Mouse (Mus musculus) limb, embryonic 13.5 days (tissue): ENCODE results near the gene Pkd2l1. TPM values are rescaled to one million over a fixed set of nuclear protein-coding genes. Genes with fewer than 3 reads are reported as not detected.

Experiments used
- ATAC-seq: fragments of 200-750 bp; cut with Nextera tagmentation; 2 replicates; pipeline ENCODE4 v1.8.0; 2017; ENCODE audit warnings: low read depth, moderate number of reproducible peaks, moderate TSS enrichment; ENCODE audit not compliant: low FRiP score
- H3K27ac ChIP-seq: fragments of 300-500 bp; sonication (generic); 2 replicates; pipeline ENCODE4 v1.5.1; 2015; ENCODE audit warnings: inconsistent platforms, mild to moderate bottlenecking, moderate library complexity
- H3K27me3 ChIP-seq: fragments of 300-500 bp; sonication (generic); 2 replicates; pipeline ENCODE4 v1.6.1; 2015; ENCODE audit warnings: mild to moderate bottlenecking, inconsistent platforms
- H3K36me3 ChIP-seq: fragments of 300-500 bp; sonication (generic); 2 replicates; pipeline ENCODE4 v1.6.1; 2015; ENCODE audit warnings: inconsistent platforms, mild to moderate bottlenecking, moderate library complexity
- H3K4me1 ChIP-seq: fragments of 300-500 bp; sonication (generic); 2 replicates; pipeline ENCODE4 v1.6.1; 2015; ENCODE audit warnings: inconsistent platforms
- H3K4me2 ChIP-seq: fragments of 300-500 bp; sonication (generic); replicated peaks from 2 replicates; pipeline ENCODE4 v1.6.1; 2015; ENCODE audit warnings: inconsistent platforms, mild to moderate bottlenecking, moderate library complexity
- H3K4me3 ChIP-seq: fragments of 300-500 bp; sonication (generic); 2 replicates; pipeline ENCODE4 v1.5.1; 2015; ENCODE audit warnings: moderate library complexity, mild to moderate bottlenecking, inconsistent platforms
- H3K9ac ChIP-seq: fragments of 300-500 bp; sonication (generic); 2 replicates; pipeline ENCODE4 v1.6.1; 2015; ENCODE audit warnings: mild to moderate bottlenecking, inconsistent platforms
- H3K9me3 ChIP-seq: fragments of 300-500 bp; sonication (generic); 2 replicates; pipeline ENCODE4 v1.6.1; 2016; ENCODE audit warnings: inconsistent platforms
- WGBS: fragments of 180-500 bp; shearing (Covaris S2); methylation state at CpG from one replicate; pipeline ENCODE4 v1.1.7; 2015; 5-methylcytosine and 5-hydroxymethylcytosine counted together
- polyA plus RNA-seq: library from polyadenylated mRNA; unstranded; fragments of >200 nt; fragmentation: Nextera tagmentation; extraction: Ambion mirVana; gene quantifications from 2 replicates; pipeline ENCODE4 v1.2.1, GENCODE M21; 2015

Pkd2l1 gene
- polyA plus RNA-seq, 1 experiment from 2014 or later, result not detected

- no peak overlapping the region for H3K27ac ChIP-seq
- H3K36me3 ChIP-seq, result no peaks in the 10 kb centered on the region
- 85% methylated on average over 6 of the region's 6 CpGs for WGBS
- no peak overlapping the region for H3K4me3 ChIP-seq
- H3K4me2 ChIP-seq, result no peak overlapping the region
- H3K9ac ChIP-seq, result no peak overlapping the region
- H3K27me3 ChIP-seq, result no peaks in the 10 kb centered on the region
- H3K4me1 ChIP-seq, result no peaks in the 10 kb centered on the region
- ATAC-seq, result no peak
- H3K9me3 ChIP-seq, result no peaks in the 10 kb centered on the region
Observed at GRCm38 (mm10) chr19:44198494-44198893, 6.3 kb upstream of the Pkd2l1 start.

GRCm38 (mm10) chr19:44197053-44197852, 5.0 kb upstream of the Pkd2l1 start:
- H3K4me3 ChIP-seq, result no peak overlapping the region
- no peak overlapping the region for H3K9ac ChIP-seq
- ATAC-seq, result no peak
- H3K27me3 ChIP-seq, result no peaks in the 10 kb centered on the region
- H3K27ac ChIP-seq, result no peak overlapping the region
- no peaks in the 10 kb centered on the region for H3K4me1 ChIP-seq
- no peaks in the 10 kb centered on the region for H3K36me3 ChIP-seq
- H3K4me2 ChIP-seq, result no peak overlapping the region
- no peaks in the 10 kb centered on the region for H3K9me3 ChIP-seq
- 88% methylated on average over 10 of the region's 10 CpGs for WGBS

GRCm38 (mm10) chr19:44195138-44195537, 2.9 kb upstream of the Pkd2l1 start:
- H3K4me2 ChIP-seq, result no peak overlapping the region
- no peak overlapping the region for H3K4me3 ChIP-seq
- H3K4me1 ChIP-seq, result no peaks in the 10 kb centered on the region
- H3K36me3 ChIP-seq, result no peaks in the 10 kb centered on the region
- 20% methylated on average over 7 of the region's 7 CpGs for WGBS
- H3K9me3 ChIP-seq, result no peaks in the 10 kb centered on the region
- H3K27me3 ChIP-seq, result no peaks in the 10 kb centered on the region
- no peak for ATAC-seq
- H3K9ac ChIP-seq, result no peak overlapping the region
- no peak overlapping the region for H3K27ac ChIP-seq

GRCm38 (mm10) chr19:44193906-44194305, 1.7 kb upstream of the Pkd2l1 start:
- H3K4me1 ChIP-seq, result no peaks in the 10 kb centered on the region
- no peaks in the 10 kb centered on the region for H3K9me3 ChIP-seq
- H3K36me3 ChIP-seq, result no peaks in the 10 kb centered on the region
- no peak overlapping the region for H3K27ac ChIP-seq
- 86% methylated on average over 7 of the region's 7 CpGs for whole genome bisulfite sequencing
- no peak overlapping the region for H3K4me3 ChIP-seq
- no peak for ATAC-seq
- H3K4me2 ChIP-seq, result no peak overlapping the region
- no peaks in the 10 kb centered on the region for H3K27me3 ChIP-seq
- no peak overlapping the region for H3K9ac ChIP-seq

- H3K4me2 ChIP-seq, result no peak overlapping the region
- H3K27me3 ChIP-seq, result no peaks in the 10 kb centered on the region
- H3K4me1 ChIP-seq, result no peaks in the 10 kb centered on the region
- no peak overlapping the region for H3K9ac ChIP-seq
- no peaks in the 10 kb centered on the region for H3K36me3 ChIP-seq
- H3K27ac ChIP-seq, result no peak overlapping the region
- WGBS, result 77% methylated on average over 4 of the region's 4 CpGs
- no peaks in the 10 kb centered on the region for H3K9me3 ChIP-seq
- H3K4me3 ChIP-seq, result no peak overlapping the region
- ATAC-seq, result no peak
Observed at GRCm38 (mm10) chr19:44189056-44189455, 3.2 kb downstream of the Pkd2l1 start.

- Histone ChIP-seq H3K9me3 (no peaks in the 10 kb centered on the region), H3K4me1 (no peaks in the 10 kb centered on the region), H3K9ac (no peak overlapping the region), H3K36me3 (no peaks in the 10 kb centered on the region), H3K27me3 (no peaks in the 10 kb centered on the region), H3K27ac (no peak overlapping the region), H3K4me3 (no peak overlapping the region), H3K4me2 (no peak overlapping the region)
- 65% methylated on average over 3 of the region's 3 CpGs for WGBS
- ATAC-seq, result no peak
Observed at GRCm38 (mm10) chr19:44183968-44184367, 8.3 kb downstream of the Pkd2l1 start.

GRCm38 (mm10) chr19:44180502-44180901, 11.7 kb downstream of the Pkd2l1 start:
- Histone ChIP-seq H3K4me1 (no peaks in the 10 kb centered on the region), H3K4me2 (no peak overlapping the region), H3K36me3 (no peaks in the 10 kb centered on the region), H3K4me3 (no peak overlapping the region), H3K27me3 (no peaks in the 10 kb centered on the region), H3K9me3 (peaks cover 7% of the 10 kb centered on the region; the same call in 1 of the 2 replicates), H3K27ac (no peak overlapping the region), H3K9ac (no peak overlapping the region)
- no peak for ATAC-seq
- WGBS, result 78% methylated on average over 1 of the region's 1 CpGs

- no peaks in the 10 kb centered on the region for H3K4me1 ChIP-seq
- no peak overlapping the region for H3K27ac ChIP-seq
- H3K9me3 ChIP-seq, result peaks cover 15% of the 10 kb centered on the region; the same call in 1 of the 2 replicates
- H3K36me3 ChIP-seq, result no peaks in the 10 kb centered on the region
- no peak overlapping the region for H3K9ac ChIP-seq
- H3K4me3 ChIP-seq, result no peak overlapping the region
- H3K27me3 ChIP-seq, result no peaks in the 10 kb centered on the region
- 86% methylated on average over 3 of the region's 3 CpGs for WGBS
- ATAC-seq, result no peak
- H3K4me2 ChIP-seq, result no peak overlapping the region
Observed at GRCm38 (mm10) chr19:44176741-44177140, 15.5 kb downstream of the Pkd2l1 start.

GRCm38 (mm10) chr19:44174835-44175234, 17.4 kb downstream of the Pkd2l1 start:
- 64% methylated on average over 8 of the region's 8 CpGs for WGBS
- ATAC-seq, result no peak
- no peaks in the 10 kb centered on the region for H3K4me1 ChIP-seq

GRCm38 (mm10) chr19:44161515-44161914, 30.7 kb downstream of the Pkd2l1 start:
- Histone ChIP-seq H3K4me3 (no peak overlapping the region), H3K9ac (no peak overlapping the region), H3K4me2 (no peak overlapping the region), H3K27ac (no peak overlapping the region), H3K4me1 (no peaks in the 10 kb centered on the region), H3K27me3 (peaks cover 10% of the 10 kb centered on the region; the same call in 1 of the 2 replicates), H3K9me3 (no peaks in the 10 kb centered on the region), H3K36me3 (no peaks in the 10 kb centered on the region)
- ATAC-seq, result no peak
- WGBS, result 15% methylated on average over 3 of the region's 3 CpGs

More at GRCm38 (mm10) chr19:44174835-44175234, 17.4 kb downstream of the Pkd2l1 start:
- Histone ChIP-seq H3K9me3 (peaks cover 15% of the 10 kb centered on the region; the same call in 1 of the 2 replicates), H3K9ac (no peak overlapping the region), H3K4me2 (no peak overlapping the region), H3K4me3 (no peak overlapping the region), H3K36me3 (no peaks in the 10 kb centered on the region), H3K27ac (no peak overlapping the region), H3K27me3 (no peaks in the 10 kb centered on the region)

- Histone ChIP-seq H3K27ac (no peak overlapping the region), H3K9ac (no peak overlapping the region), H3K27me3 (peaks cover 28% of the 10 kb centered on the region), H3K9me3 (no peaks in the 10 kb centered on the region), H3K4me2 (no peak overlapping the region), H3K36me3 (no peaks in the 10 kb centered on the region), H3K4me3 (no peak overlapping the region), H3K4me1 (no peaks in the 10 kb centered on the region)
- ATAC-seq, result no peak
- 79% methylated on average over 3 of the region's 3 CpGs for WGBS
Observed at GRCm38 (mm10) chr19:44159386-44159785, 32.9 kb downstream of the Pkd2l1 start.

GRCm38 (mm10) chr19:44157005-44157404, 35.2 kb downstream of the Pkd2l1 start:
- ATAC-seq, result no peak
- H3K9me3 ChIP-seq, result no peaks in the 10 kb centered on the region
- no peak overlapping the region for H3K4me3 ChIP-seq
- 92% methylated on average over 10 of the region's 10 CpGs for WGBS
- no peak overlapping the region for H3K27ac ChIP-seq
- H3K4me1 ChIP-seq, result no peaks in the 10 kb centered on the region
- H3K36me3 ChIP-seq, result no peaks in the 10 kb centered on the region
- peaks cover 41% of the 10 kb centered on the region for H3K27me3 ChIP-seq
- H3K4me2 ChIP-seq, result no peak overlapping the region
- no peak overlapping the region for H3K9ac ChIP-seq

- Histone ChIP-seq H3K27me3 (peaks cover 53% of the 10 kb centered on the region), H3K4me2 (no peak overlapping the region), H3K4me3 (no peak overlapping the region), H3K9ac (no peak overlapping the region), H3K36me3 (no peaks in the 10 kb centered on the region), H3K9me3 (no peaks in the 10 kb centered on the region), H3K27ac (no peak overlapping the region), H3K4me1 (no peaks in the 10 kb centered on the region)
- no peak for ATAC-seq
- WGBS, result 77% methylated on average over 5 of the region's 5 CpGs
Observed at GRCm38 (mm10) chr19:44153781-44154180, 38.5 kb downstream of the Pkd2l1 start.
